Mouse (Mus musculus) layer of hippocampus, adult 11-12 months (tissue): ENCODE measurements at regions not wholly inside any gene's neighbourhood (a gene's known extent, or its start where the extent isn't known, plus 50 kb on each side); places are given as distances from the start of the nearest gene placed in this dataset.

Experiments
- DNase-seq: peaks from one replicate; pipeline ENCODE4 v3.0.0; 2022; ENCODE audit warnings: low spot score

DNA sequence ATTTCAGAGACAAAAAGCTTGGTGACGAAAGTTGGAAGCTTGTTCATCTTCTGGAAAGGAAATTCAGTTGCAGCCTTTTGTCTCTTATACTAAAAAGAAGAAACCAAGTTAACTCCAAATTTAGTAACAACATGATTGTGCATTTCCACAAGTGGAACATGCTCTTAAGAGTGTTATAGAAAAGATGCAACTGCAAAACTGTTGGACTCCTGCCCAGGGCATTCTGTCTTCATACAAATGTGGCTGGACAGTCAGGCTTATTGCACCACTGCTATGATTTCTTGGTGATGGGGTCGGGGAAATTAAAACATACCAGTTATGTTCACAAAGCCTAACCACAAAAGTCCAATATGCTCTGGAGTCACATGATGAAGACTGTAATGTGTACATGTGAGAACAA, 194.8 kb downstream of the Gm5447 start:
- DNase-seq = no peak

DNA sequence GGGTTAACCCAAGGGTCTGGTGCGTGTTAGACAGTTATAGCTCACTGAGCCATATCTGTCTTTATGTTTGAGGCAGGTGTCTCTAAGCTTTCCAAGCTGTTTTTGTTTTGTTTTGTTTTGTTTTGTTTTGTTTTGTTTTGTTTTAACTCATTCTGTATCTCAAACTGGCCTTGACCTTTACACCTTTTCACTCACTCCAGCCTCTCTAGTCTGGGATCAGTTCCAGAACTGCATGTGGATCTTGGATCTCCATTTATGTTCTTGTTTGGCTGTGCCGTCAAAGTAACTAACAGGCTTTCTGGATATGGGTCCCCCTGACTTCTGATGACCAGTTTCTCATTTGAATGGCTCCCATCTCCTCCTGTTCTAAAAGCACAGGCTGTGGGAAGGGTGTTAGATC, 197.7 kb downstream of the Gm5447 start:
- DNase-seq = no peak

DNA sequence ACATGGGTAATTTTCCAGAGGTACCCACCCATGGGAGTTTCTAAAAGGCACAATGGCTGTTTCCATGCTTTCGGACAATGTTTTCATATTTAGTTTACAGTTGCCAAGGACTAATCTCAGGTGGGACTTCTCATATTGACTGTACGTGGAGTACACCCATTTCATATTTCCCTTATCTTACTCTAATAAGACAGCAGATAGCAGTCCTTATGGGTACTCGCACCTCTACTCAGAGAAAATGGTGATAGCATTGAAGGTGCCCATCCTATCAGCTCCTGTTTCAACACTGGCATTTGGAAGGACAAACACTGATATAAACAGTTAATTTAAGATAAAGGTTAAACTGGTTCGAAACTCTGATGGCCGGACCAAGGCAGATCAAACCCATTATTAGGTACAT, 198.6 kb downstream of the Gm5447 start:
- no peak for DNase-seq

DNA sequence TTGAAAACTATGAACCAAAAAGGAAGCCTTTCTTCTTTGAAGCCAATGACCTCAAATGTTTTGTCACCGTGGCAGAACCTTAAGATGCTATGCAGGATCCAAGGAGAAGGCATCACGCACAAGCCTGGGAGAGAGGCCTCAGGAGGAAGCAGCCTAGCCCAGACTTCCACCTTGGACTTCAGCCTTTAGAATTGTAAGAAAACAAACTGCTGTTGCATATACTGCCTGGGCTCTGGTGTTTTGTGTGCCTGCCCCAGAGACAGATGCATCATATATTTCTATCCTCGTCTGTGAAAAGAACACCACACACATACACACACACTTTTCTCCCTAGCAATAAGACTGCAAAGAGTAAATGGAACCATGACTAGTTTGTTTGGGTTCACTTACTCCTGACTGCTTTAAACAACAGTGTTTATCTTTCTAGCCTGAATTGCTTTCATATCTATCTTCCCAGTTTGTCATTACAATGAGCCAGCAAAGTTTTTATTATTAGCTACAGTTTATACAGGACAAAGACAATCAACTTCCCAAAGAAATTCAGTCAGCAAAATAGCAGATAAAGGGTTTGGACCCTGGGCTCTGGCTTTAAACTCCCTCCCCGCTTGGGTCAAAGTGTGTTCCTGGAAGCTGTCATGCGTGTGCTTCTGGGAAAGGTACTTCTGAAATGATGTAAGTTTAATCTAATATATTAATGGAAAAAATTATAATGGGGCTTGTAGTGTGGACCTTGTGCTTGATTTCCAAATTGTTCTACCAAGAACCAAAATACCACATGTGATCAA, 204.2 kb downstream of the Gm5447 start:
- no peak for DNase-seq

DNA sequence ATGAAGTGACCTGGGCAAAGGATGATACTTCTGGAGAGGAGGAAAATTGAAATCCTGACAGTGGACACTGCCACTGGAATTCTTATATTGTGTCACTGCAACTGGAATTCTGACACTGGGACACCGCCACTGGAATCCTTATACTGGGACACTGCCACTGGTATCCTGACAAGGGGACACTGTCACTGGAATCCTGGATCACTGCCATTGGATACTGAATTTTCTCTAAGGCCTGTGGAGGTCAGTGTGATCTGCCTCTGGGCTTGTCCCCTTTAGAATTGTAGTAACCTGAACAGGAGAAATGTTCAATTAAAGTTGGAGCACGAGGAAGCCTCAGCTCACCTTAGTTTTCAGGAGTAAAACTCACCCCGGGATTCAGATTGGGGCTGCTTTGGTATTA, 205.0 kb downstream of the Gm5447 start:
- DNase-seq = no peak

DNA sequence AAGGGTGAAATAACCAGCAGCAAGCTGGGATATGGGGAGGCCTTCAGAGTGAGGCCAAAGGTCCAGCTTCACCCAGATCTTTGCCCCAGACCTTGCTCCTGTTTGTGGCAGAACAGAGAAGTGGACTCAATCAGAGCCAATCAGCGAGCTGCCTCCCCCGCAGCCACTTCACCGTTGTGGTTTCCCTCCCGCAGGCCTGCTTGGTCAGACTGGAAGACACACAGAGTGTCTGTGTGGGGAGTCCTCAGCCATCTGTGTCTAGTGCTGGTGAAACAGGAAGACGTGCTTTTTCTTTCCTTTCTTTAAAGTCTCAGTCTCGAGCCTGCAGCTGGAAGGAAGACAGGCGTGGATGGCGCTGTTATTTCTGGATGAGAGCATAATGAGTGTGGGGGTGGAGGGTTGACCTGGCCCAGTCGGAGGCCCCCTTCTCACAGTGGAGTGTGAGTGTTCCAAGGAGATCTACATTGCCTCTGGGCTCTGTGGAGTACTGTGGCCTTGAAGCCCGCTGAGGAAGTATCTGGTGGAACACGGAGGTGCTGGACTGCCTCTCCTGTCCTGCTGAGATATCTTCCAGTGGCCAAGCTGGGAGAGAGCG, 205.5 kb downstream of the Gm5447 start:
- peak; percentile 28 for DNase-seq

DNA sequence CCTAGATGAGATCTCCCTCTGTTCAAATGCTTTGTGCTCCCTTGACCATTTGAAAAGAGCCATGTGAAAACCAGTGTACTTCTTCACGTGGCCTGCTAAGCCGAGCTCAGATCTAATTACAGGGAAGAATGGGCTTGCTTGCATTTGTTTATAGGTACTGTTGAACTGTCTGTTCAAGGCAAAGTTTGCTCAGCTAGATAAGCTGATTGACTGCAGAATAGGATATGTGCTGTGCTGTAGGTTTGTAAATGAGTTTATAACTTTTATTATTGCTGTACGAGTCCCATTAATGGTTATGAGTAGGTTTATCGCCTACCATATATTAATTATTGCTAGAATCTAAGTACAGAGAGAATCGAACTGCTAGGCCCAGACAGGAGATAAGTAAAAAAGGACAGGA, 207.5 kb downstream of the Gm5447 start:
- DNase-seq = no peak

DNA sequence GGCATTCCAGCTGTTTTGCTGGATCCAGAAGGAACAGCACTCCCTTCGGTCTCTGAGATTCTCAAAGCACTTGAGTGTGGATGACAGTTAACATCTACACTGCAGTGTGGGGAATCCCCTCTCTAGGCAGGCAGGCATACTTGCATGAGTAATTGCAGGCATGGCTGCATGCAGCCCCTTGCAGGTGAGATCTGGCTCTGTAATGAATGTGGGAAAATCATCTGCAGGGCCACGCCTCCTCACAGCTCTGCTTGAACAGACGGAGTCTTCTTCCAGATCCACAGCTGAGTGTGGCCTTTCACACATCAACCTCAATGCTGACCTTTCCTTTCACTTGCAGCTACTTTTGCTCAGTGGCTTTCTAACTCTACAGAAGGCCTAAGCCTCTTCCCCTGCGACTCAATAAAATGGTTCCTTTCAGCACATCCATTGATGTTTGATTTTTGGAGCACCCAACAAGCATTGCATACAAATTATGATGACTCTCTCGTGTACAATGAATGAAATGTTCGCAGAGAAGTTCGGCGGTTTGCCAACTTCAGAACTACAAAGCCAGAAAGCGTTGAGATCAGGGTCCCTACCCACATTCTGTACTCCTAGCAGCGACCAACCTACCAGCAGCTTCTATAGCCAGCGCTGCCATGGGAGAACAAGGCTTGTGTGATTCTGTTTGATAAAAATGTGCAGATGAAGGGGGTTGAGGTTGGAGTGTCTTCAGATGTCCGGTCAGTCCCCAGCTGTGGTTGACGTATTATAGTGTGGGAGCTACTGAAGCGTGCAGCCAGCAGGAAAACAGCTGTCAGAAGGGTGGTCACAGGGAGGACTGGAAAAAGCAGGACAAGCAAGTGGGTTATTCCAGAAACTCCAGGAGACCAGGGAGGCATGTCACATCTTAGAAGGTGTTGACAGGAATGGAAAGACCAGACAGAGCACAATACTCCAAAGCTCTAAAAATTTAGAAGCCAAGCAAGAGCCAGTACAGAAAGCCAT, 211.1 kb downstream of the Gm5447 start:
- no peak for DNase-seq

DNA sequence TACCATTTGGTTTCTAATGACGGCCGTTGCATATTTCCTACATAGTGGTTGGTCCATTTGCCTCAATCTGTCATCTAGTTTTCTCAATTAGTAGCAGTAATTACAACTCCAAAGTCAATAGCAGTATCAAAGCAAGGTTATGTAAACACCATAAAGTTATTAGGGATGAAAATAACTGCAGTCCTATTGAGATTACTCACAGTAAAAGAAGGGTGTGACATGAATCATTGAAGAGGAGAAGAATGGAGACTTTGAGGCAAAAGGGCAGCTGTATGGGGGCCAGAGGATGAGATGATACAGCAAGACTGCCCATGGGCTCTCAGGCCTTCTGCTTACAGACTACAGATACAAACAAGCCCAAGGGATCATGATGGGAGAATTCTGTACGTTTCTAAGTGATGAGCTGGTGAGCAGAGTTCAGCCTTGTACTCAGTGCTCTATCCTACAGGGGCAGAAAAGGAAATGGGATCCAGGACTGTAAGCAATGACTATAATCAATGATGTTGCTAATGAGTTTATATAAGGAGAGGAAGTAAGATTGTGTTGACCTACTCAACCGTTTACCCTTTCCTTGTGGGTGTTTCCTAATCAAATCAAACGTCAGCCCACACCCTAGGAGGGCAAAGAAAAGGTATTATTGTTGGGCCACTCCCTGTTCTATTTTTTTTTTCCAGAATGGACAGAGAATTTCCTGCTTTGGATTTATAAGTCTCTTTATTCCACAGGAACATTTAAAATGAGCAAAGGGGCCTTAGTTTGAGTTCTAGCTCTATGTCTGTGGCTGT, 213.0 kb downstream of the Gm5447 start:
- DNase-seq = no peak

DNA sequence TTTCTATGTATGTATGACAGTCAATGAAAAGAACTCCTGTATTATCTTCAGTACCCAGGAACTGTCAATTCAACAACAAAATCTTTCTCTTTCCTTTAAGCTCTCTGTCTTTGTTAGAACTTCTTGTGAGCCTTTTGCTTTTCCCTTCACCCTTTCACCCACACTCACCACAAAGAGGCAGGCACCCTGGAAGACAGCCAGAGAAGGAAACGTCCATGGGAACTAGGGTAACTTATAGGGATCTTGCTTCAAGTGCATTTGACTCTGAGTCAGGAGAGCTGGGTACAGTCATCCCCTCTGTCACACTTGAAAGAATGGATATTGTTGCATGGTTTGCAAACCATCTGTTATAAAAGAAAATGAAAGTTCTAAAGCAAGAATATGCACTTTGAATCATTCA, 215.1 kb downstream of the Gm5447 start:
- no peak for DNase-seq

DNA sequence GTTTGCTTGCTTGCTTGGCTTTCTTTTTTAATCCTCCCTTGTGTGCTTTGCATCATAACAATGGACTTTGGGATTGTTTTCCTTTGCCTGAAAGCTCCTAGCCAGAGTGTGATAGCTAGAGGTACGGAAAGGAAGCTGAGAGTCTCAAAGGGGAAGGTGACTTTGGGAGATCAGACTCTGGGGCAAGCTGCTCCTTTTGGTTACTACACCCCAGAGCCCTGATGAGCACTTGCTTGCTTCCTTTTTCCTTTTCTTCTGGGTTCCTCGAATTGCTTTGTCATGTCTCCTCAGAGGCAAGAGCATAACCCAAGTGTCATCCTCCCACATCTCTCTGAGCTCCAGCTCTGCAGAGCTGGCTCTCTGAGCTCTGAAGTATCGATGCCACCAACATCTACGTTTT, 216.0 kb downstream of the Gm5447 start:
- no peak for DNase-seq

DNA sequence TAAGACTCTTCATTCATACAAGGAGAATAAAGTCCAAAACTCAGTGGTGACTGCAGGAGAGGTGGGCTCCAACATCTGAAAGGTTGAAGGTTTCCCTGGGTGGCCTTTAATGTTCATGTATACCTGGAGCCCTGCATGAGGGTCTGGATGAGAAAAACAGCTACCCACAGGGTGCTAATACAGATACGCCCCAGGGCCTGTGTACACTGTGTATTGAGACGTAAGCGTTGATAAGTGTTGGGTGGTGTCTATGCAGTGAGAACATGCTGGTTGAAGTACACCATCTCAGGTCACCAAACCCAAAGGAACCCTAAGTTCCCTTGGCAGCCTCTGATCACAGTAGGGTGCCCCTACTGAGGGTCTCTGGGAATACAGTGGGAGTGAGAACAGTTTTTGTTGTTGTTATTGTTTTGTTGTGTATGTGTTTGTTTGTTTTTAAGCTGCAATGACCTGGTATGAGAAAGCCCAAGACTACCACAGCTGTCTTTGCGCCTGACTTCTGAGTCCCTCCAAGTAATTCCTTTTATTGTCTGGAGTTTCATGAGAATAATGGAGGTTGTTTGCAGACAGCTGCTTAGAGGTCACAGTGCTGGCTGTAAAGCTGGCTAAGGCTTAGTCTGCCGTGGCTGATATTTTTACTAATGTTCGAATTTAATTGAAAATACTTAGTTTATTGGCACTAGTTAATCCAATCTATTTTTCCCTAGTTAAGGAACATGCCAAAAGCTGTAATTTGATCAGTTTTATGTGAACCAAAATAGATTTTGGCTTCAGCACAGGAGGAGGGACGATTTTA, 217.5 kb downstream of the Gm5447 start:
- DNase-seq = no peak

DNA sequence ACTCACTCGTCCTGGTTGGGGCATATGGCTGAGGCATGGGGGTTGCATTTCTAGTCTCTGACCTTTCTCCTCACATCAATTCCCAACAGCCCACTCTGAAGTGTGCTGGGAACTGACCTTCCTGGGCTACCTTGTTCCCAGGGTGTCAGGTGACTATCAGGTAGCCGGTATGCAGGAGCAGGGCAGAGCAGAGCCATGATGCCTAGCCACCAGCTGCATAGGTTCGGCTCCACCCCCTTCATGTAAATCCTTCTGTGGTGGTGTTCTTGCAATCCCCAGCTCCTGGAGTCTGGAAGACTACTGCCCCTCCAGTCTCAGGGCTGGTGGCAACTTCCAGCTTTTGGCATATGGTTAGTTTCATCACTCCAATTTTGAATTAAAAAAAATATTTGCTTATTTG, 221.0 kb downstream of the Gm5447 start:
- no peak for DNase-seq

DNA sequence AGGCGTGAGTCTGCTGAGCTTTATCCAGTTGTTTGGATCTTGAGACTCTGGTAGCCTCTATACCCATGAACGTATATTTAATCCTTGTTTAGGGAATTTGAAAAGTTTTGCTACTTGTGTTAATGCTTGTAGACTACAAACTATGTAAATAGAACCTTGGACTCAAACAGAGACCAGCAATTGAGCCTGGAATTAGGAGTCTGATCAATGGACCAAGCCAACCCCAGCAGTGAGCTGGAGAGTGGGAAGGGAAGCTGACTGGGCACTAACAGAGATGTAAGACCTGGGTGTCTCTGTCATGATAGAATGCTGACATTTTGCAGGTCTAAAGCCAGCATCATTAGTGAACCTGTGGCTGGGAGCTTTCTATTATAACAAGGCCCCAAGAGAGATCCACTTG, 222.5 kb downstream of the Gm5447 start:
- no peak for DNase-seq

DNA sequence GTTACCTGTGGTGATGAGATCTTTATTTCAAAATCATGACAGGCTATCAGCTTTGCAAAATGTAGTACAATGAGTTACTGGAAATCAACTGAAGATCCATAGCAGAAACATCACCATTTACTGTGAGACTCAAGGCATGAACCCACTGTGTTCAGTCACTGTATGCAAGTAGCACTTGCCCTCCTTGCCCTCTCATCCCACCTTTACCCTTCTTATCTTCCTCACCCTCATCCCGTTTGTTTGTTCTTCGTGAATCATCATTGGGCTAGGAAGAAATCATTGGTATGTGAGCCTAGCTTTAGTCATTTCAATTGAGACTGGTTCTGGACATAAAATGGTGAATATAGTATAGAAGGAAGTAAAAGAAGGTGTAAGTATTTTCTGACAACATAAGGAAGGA, 223.6 kb downstream of the Gm5447 start:
- no peak for DNase-seq

DNA sequence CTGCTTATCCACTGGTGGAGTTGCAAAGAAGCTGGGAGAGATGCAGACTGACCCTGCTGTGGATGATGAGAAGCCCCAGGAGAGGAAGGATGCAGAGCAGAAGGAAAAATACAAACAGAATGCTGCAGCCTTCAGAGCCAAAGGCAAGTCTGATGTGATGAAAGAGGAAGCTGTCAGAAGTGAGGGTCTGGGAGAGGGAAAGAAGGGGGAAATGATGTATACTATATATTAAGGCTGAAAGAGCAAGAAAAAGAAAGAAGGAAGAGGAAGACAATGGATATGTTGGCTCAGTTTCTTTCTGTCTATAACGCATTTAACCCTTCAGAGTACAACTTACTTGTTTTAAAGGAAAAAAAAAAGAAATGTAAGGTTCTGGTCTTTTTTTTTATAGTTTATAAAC, 225.4 kb downstream of the Gm5447 start:
- DNase-seq = no peak

DNA sequence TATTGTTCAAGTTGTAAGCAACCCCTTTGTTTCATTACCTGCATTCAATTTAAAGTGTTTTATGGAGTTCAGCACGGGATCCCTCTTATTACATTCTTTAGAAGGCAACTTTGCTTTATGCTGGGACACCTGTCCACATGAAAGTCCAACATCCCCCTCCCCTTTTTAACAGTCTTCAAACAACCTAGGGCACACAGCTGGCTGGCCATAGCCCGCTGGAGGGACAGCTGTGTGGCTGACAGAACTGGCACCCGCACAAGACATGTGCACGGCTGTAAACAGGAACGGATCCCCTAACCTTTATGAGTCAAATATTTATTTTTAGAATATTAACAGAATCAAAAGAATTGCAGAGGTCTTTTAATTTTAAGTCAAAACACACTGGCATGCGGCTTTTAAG, 230.1 kb downstream of the Gm5447 start:
- no peak for DNase-seq

DNA sequence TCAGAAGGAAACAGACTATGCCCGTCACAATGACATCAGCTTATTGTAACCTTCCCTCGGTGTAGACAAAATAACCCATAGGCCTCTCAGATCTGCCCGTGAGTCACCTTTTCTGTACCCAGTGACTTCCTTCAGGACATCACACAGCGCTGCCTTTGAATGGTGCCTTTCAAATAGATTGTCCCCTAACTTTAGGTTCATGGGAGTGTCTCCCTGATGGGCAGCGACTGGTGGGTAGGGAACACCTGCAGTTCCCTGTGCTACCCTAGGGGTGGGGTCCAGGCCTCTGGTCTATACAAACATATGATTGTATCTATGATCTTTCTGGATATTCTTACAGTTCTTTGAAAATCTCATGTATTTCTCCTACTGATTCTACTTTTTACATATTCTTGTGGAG, 232.4 kb downstream of the Gm5447 start:
- DNase-seq = no peak

DNA sequence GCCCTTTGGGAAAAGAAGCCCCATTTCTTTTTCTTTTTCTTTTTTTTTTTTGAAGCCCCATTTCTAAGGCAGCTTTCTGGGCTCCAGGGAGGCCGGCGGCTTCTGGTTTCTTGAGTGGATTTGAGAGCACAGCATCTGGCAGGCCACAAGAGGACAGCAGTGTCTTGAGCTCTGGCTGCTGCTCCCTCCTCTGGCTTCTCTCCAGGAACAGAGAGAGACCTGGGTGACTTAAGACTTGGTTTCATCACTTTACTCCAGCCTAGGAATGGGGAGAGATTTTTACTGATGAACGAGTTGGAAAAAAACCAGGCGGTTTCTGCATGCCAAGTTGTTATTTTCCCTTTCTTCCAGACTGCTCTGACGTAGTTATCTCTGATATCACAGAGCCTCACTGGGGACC, 233.7 kb downstream of the Gm5447 start:
- peak; percentile 22 for DNase-seq

DNA sequence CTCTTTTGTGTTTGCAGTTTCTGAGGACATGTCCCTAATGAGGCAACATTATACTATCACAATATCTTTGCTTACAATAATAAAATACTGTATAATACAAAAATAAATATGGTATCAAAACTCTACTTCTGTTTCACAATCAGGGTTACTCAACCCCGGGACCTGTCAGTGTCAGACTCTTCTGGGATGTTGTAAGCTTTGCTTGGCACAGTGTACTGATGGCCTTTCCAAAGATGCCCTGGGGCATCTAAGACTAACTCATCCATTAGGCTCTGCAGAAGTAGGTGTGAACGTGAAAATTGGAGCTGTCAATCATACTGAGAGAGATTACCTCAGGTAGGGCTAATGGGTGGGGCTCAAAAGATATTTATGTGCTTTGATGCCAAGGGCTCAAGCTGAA, 249.0 kb downstream of the Gm5447 start:
- no peak for DNase-seq

DNA sequence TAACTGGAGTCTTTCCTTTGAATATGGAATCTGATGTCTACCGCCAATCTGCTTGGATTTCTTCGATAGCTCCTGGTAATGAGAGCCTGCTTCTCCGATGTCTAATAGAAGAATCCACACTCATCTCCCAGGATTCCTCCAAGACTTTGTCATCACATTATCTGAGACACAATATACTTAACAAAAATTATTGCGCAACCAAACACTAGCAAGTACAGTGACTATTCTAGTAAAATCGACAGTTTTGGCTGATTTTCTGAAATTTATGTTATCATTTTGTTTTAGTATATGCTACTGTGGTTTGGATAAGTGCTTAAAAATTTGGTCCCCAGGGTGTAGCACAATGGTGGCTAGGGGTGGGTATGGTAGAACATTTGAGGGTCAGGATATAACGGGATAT, 266.5 kb downstream of the Gm5447 start:
- no peak for DNase-seq
